Mouse (Mus musculus) embryo, embryonic 10.5 days (tissue): ENCODE measurements at regions not wholly inside any gene's neighbourhood (a gene's known extent, or its start where the extent isn't known, plus 50 kb on each side); places are given as distances from the start of the nearest gene placed in this dataset.

ENCODE experiments used
- DNase-seq: peaks from one replicate; pipeline ENCODE4 v3.0.0-alpha.2; 2015; ENCODE audit warnings: low spot score

- no peak for DNase-seq
Measured at GRCm38 (mm10) chr10:74722971-74723370, 244.0 kb upstream of the Gnaz start.

GRCm38 (mm10) chr10:74749446-74749845, 217.5 kb upstream of the Gnaz start:
- DNase-seq, result no peak

- DNase-seq, result no peak
Measured at GRCm38 (mm10) chr10:74750879-74751278, 216.1 kb upstream of the Gnaz start.

- DNase-seq, result no peak
Measured at GRCm38 (mm10) chr10:74760734-74761133, 206.2 kb upstream of the Gnaz start.

- no peak for DNase-seq
Measured at GRCm38 (mm10) chr10:74789245-74789644, 177.7 kb upstream of the Gnaz start.

GRCm38 (mm10) chr10:74789987-74790386, 177.0 kb upstream of the Gnaz start:
- DNase-seq, result no peak

GRCm38 (mm10) chr10:74823395-74823794, 143.6 kb upstream of the Gnaz start:
- DNase-seq, result no peak

- DNase-seq, result no peak
Measured at GRCm38 (mm10) chr10:74834359-74834758, 132.6 kb upstream of the Gnaz start.

GRCm38 (mm10) chr10:74848372-74848771, 118.6 kb upstream of the Gnaz start:
- DNase-seq, result peak; percentile 92

- no peak for DNase-seq
Measured at GRCm38 (mm10) chr10:74854991-74855664, 111.8 kb upstream of the Gnaz start.
